Mouse (Mus musculus): ENCODE data around the gene Parp8. TPM values are rescaled to one million over a fixed set of nuclear protein-coding genes. Genes with fewer than 3 reads are reported as not detected.

Parp8 gene
- total and polyA plus RNA-seq, 2 experiments from 2014 or later, result 23.9 to 38.7 TPM

GRCm38 (mm10) chr13:117008021-117009015 is 17.0 kb downstream of the Parp8 start:
- H3K9ac ChIP-seq (replicated peaks; ENCODE audit: low read length), result no peak overlapping the region
- H3K27ac ChIP-seq, result no peak overlapping the region
- WGBS, result 83% methylated on average over 9 of the region's 9 CpGs
- H3K4me1 ChIP-seq (ENCODE audit: insufficient read depth, low read length), result 0 out of 2 replicates have a peak, but pooled peaks cover 2% of the 10 kb centered on the region
- TF ChIP-seq CTCF (IDR thresholded peaks at IDR 0.05; ENCODE audit: low read depth), result no peak
- H3K4me3 ChIP-seq (ENCODE audit: low read length), result no peak overlapping the region
- no peak overlapping the region for H3K4me2 ChIP-seq (ENCODE audit: low read depth, low read length)
- no peaks in the 10 kb centered on the region for H3K36me3 ChIP-seq (ENCODE audit: insufficient read depth, low read length)
- H3K27me3 ChIP-seq (ENCODE audit: insufficient read depth, low read length), result no peaks in the 10 kb centered on the region
- ATAC-seq (no peak), DNase-seq (ENCODE audit: low spot score) (no peak)
- no peaks in the 10 kb centered on the region for H3K9me3 ChIP-seq (ENCODE audit: low read length)

- H3K36me3 ChIP-seq (ENCODE audit: insufficient read depth, low read length), result no peaks in the 10 kb centered on the region
- no peak overlapping the region for H3K27ac ChIP-seq
- ATAC-seq, result no peak
- no peak overlapping the region for H3K4me2 ChIP-seq (ENCODE audit: low read depth, low read length)
- TF ChIP-seq CTCF (IDR thresholded peaks at IDR 0.05; ENCODE audit: low read depth), result no peak
- WGBS, result 89% methylated on average over 2 of the region's 2 CpGs
- no peaks in the 10 kb centered on the region for H3K27me3 ChIP-seq (ENCODE audit: insufficient read depth, low read length)
- H3K9me3 ChIP-seq (ENCODE audit: low read length), result no peaks in the 10 kb centered on the region
- H3K9ac ChIP-seq (replicated peaks; ENCODE audit: low read length), result no peak overlapping the region
- H3K4me3 ChIP-seq (ENCODE audit: low read length), result no peak overlapping the region
- 0 out of 2 replicates have a peak, but pooled peaks cover 2% of the 10 kb centered on the region for H3K4me1 ChIP-seq (ENCODE audit: insufficient read depth, low read length)
- no peak for DNase-seq (ENCODE audit: low spot score)
Measured at GRCm38 (mm10) chr13:117007566-117007965, 17.8 kb downstream of the Parp8 start.

- Histone ChIP-seq H3K27me3 (ENCODE audit: insufficient read depth, low read length) (no peaks in the 10 kb centered on the region), H3K27ac (no peak overlapping the region), H3K9ac (replicated peaks; ENCODE audit: low read length) (no peak overlapping the region), H3K4me3 (ENCODE audit: low read length) (no peak overlapping the region), H3K9me3 (ENCODE audit: low read length) (no peaks in the 10 kb centered on the region), H3K4me2 (ENCODE audit: low read depth, low read length) (no peak overlapping the region), H3K36me3 (ENCODE audit: insufficient read depth, low read length) (no peaks in the 10 kb centered on the region), H3K4me1 (ENCODE audit: insufficient read depth, low read length) (0 out of 2 replicates have a peak, but pooled peaks cover 2% of the 10 kb centered on the region)
- 59% methylated on average over 4 of the region's 4 CpGs for WGBS
- DNase-seq (ENCODE audit: low spot score) (no peak), ATAC-seq (0 out of 2 replicates have a peak, but pooled peaks have one; percentile 28)
- TF ChIP-seq CTCF (IDR thresholded peaks at IDR 0.05; ENCODE audit: low read depth), result no peak
Measured at GRCm38 (mm10) chr13:117006638-117007037, 18.7 kb downstream of the Parp8 start.

GRCm38 (mm10) chr13:117000493-117000892 is 24.8 kb downstream of the Parp8 start:
- no peak for TF ChIP-seq CTCF (IDR thresholded peaks at IDR 0.05; ENCODE audit: low read depth)
- DNase-seq (ENCODE audit: low spot score), result no peak
- Histone ChIP-seq H3K4me3 (ENCODE audit: low read length) (no peak overlapping the region), H3K9me3 (ENCODE audit: low read length) (no peaks in the 10 kb centered on the region), H3K27ac (no peak overlapping the region), H3K4me1 (ENCODE audit: insufficient read depth, low read length) (no peaks in the 10 kb centered on the region), H3K27me3 (ENCODE audit: insufficient read depth, low read length) (no peaks in the 10 kb centered on the region), H3K4me2 (ENCODE audit: low read depth, low read length) (no peak overlapping the region), H3K9ac (replicated peaks; ENCODE audit: low read length) (no peak overlapping the region), H3K36me3 (ENCODE audit: insufficient read depth, low read length) (no peaks in the 10 kb centered on the region)
- 92% methylated on average over 3 of the region's 3 CpGs for WGBS
- no peak for ATAC-seq

GRCm38 (mm10) chr13:116991560-116991959 is 33.8 kb downstream of the Parp8 start:
- Histone ChIP-seq H3K27me3 (ENCODE audit: insufficient read depth, low read length) (no peaks in the 10 kb centered on the region), H3K4me1 (ENCODE audit: insufficient read depth, low read length) (no peaks in the 10 kb centered on the region), H3K27ac (no peak overlapping the region), H3K36me3 (ENCODE audit: insufficient read depth, low read length) (no peaks in the 10 kb centered on the region), H3K9me3 (ENCODE audit: low read length) (no peaks in the 10 kb centered on the region), H3K9ac (replicated peaks; ENCODE audit: low read length) (no peak overlapping the region), H3K4me2 (ENCODE audit: low read depth, low read length) (no peak overlapping the region), H3K4me3 (ENCODE audit: low read length) (no peak overlapping the region)
- DNase-seq (ENCODE audit: low spot score) (no peak), ATAC-seq (no peak)
- no peak for TF ChIP-seq CTCF (IDR thresholded peaks at IDR 0.05; ENCODE audit: low read depth)
- WGBS, result 84% methylated on average over 7 of the region's 7 CpGs

- H3K4me3 ChIP-seq (ENCODE audit: low read length), result no peak overlapping the region
- H3K36me3 ChIP-seq (ENCODE audit: insufficient read depth, low read length), result no peaks in the 10 kb centered on the region
- DNase-seq (ENCODE audit: low spot score), result no peak
- no peak overlapping the region for H3K27ac ChIP-seq
- H3K27me3 ChIP-seq (ENCODE audit: insufficient read depth, low read length), result no peaks in the 10 kb centered on the region
- no peaks in the 10 kb centered on the region for H3K9me3 ChIP-seq (ENCODE audit: low read length)
- H3K9ac ChIP-seq (replicated peaks; ENCODE audit: low read length), result no peak overlapping the region
- H3K4me2 ChIP-seq (ENCODE audit: low read depth, low read length), result no peak overlapping the region
- ATAC-seq, result no peak
- 88% methylated on average over 4 of the region's 4 CpGs for WGBS
- TF ChIP-seq CTCF (IDR thresholded peaks at IDR 0.05; ENCODE audit: low read depth), result no peak
- no peaks in the 10 kb centered on the region for H3K4me1 ChIP-seq (ENCODE audit: insufficient read depth, low read length)
Measured at GRCm38 (mm10) chr13:116990327-116990726, 35.0 kb downstream of the Parp8 start.

GRCm38 (mm10) chr13:116988706-116989105 is 36.6 kb downstream of the Parp8 start:
- H3K27ac ChIP-seq, result no peak overlapping the region
- no peak overlapping the region for H3K4me3 ChIP-seq (ENCODE audit: low read length)
- H3K9me3 ChIP-seq (ENCODE audit: low read length), result no peaks in the 10 kb centered on the region
- no peak for TF ChIP-seq CTCF (IDR thresholded peaks at IDR 0.05; ENCODE audit: low read depth)
- ATAC-seq (peak; percentile 57; the same call in 1 of the 2 replicates), DNase-seq (ENCODE audit: low spot score) (no peak)
- H3K27me3 ChIP-seq (ENCODE audit: insufficient read depth, low read length), result no peaks in the 10 kb centered on the region
- H3K36me3 ChIP-seq (ENCODE audit: insufficient read depth, low read length), result no peaks in the 10 kb centered on the region
- no peak overlapping the region for H3K9ac ChIP-seq (replicated peaks; ENCODE audit: low read length)
- 81% methylated on average over 2 of the region's 2 CpGs for WGBS
- H3K4me2 ChIP-seq (ENCODE audit: low read depth, low read length), result no peak overlapping the region
- no peaks in the 10 kb centered on the region for H3K4me1 ChIP-seq (ENCODE audit: insufficient read depth, low read length)
